Mouse (Mus musculus): Measurements from ENCODE around the gene Nr1d1.

Nr1d1 gene

DNA sequence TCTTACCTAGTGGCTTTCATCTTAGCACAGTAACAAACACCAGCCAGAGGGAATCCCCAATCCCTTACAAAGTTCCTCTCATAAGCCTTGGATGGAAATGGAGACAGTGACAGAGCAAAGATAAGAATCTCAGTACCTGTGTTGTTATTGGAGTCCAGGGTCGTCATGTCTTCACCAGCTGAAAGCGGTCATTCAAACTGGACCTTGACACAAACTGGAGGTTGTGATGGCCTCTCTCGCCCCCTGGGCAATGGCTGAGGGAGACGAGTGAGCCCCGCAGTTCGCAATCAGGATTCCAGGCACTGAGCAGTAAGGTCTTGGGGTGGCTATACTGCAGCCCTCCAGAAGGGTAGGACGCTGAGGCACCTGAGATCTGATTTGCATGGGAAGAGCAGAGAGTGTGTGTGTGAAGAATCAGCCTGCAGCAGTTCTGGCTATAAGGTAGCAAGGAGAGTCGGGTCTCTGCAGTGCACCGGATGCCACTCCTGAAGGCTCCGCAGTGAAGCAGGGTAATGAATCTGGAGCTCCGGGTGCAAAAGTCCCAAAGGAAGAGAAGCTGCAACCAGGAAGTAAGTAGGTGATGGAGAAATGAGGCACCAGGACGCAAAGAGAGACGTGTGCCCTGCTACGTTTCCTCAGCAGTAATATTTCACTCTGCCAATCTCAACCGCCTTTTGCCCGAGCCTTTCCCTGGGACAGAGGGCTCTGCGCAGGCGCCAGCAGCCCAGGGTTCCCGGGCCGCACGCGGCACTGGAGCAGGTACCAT is at the start of gene Nr1d1:
TSS of gene Nr1d1 (minus strand) at position 752 of the 766 bp plus-strand sequence.
- peak; percentile 62 for DNase-seq (ENCODE audit: low spot score)

- DNase-seq (ENCODE audit: low spot score), result no peak
Observed at GRCm38 (mm10) chr11:98820968-98821367, 45.8 kb upstream of the Nr1d1 start.

DNA sequence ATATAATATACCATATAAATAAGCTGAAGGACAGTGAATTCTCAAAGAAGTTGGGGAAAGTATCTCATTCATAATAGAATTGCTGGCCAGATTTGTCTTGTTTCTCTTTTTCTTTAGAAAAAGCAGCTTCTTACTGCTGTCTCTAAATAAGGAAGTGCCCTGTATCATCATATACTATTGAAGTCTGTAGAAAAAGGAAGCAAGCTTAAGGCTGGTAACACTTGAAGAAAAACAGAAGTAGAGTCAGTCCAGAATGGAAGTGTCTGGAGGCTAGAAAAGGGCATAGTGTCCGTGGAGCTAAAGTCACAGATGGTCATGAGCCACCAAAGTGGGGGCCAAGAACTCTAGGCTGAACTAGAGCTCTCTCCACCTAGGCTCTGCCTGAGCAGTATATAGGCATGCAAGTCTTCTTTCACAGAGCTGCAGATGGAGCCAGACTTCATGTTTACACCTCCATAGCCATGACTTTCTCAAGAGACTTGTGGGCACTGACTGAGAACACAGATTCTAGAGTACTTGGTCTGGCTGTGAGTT is 41.6 kb upstream of the Nr1d1 start:
- no peak for DNase-seq (ENCODE audit: low spot score)

- DNase-seq (ENCODE audit: low spot score), result no peak
Observed at GRCm38 (mm10) chr11:98810686-98811085, 35.6 kb upstream of the Nr1d1 start.

GRCm38 (mm10) chr11:98809457-98810290 is 34.5 kb upstream of the Nr1d1 start:
- peak; percentile 97 for DNase-seq (ENCODE audit: low spot score)

GRCm38 (mm10) chr11:98808417-98808816 is 33.3 kb upstream of the Nr1d1 start:
- DNase-seq (ENCODE audit: low spot score), result peak; percentile 43

GRCm38 (mm10) chr11:98804605-98805004 is 29.5 kb upstream of the Nr1d1 start, which contains the start of gene Casc3:
TSS of gene Casc3 (plus strand) at chr11:98804905.
- DNase-seq (ENCODE audit: low spot score), result no peak

GRCm38 (mm10) chr11:98797909-98798308 is 22.8 kb upstream of the Nr1d1 start:
- DNase-seq (ENCODE audit: low spot score), result peak; percentile 40

GRCm38 (mm10) chr11:98797306-98797705 is 22.2 kb upstream of the Nr1d1 start:
- DNase-seq (ENCODE audit: low spot score), result no peak

- peak; percentile 80 for DNase-seq (ENCODE audit: low spot score)
Observed at GRCm38 (mm10) chr11:98796515-98797216, 21.5 kb upstream of the Nr1d1 start.

- peak; percentile 38 for DNase-seq (ENCODE audit: low spot score)
Observed at GRCm38 (mm10) chr11:98795714-98796514, 20.8 kb upstream of the Nr1d1 start.

DNA sequence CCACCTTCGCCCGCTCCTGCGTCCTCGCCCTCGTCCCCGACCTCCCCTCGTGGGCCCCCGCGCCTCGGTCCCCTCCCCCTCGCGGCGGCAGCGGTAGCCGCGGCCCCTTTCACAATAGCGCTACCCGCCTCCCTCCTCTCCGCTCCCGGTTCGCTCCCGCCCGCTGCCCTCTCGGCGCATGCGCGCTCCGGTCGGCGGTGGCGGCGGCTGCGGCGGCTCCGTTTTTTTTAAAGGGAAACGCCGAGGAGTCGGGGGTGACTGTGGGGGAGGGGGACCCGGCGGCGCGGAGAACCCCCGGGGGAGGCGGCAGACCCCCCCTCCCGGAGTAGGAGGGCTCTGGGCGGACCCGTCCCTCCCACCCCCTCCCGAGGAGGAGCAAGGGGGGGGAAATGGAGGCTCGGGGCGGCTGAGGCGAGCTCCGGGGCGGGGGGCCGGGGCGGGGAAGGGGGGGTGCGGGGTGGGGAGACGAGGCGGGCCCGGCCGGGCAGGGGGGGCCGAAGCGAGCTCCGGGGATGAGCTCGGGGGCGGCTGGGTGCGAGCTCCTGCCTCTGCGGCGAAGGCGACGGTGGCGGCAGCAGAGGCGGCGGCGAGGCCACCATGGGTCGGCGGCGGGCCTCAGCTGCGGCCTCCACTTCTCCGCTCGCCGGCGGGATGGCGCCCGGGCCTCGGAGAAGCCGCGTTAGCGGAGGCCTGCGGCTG is 20.0 kb upstream of the Nr1d1 start, which contains the start of gene Msl1:
TSS of gene Msl1 (plus strand) at position 502 of the 699 bp plus-strand sequence.
- DNase-seq (ENCODE audit: low spot score), result peak; percentile 88

DNA sequence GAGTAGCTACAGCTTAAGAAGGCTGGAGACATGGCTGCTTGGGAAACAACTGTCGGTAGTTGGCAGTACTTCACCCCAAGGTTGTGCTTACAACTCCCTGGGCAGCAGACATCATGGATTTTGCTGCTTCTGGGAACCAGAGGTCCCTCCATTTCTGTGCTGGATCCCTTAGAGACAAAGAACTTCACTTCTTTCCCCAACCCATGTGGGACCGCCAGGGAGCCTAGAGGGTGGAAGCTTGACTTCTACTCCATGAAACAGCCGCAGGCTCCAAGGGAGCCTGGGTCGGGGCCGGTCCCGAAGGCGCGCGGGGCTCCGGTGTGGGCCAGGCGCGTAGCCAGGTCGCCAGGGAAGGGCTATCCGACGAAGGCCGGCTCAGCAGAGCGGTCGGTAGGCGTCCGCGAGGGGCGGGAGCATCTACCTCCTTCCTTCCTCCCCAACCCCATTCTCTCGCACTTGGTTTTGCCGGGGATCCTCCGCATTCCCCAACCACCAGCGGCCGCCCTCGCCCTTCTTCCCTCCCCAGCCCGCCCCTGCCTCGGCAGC is 19.4 kb upstream of the Nr1d1 start:
- peak; percentile 81 for DNase-seq (ENCODE audit: low spot score)

GRCm38 (mm10) chr11:98792081-98792480 is 16.9 kb upstream of the Nr1d1 start:
- no peak for DNase-seq (ENCODE audit: low spot score)

DNA sequence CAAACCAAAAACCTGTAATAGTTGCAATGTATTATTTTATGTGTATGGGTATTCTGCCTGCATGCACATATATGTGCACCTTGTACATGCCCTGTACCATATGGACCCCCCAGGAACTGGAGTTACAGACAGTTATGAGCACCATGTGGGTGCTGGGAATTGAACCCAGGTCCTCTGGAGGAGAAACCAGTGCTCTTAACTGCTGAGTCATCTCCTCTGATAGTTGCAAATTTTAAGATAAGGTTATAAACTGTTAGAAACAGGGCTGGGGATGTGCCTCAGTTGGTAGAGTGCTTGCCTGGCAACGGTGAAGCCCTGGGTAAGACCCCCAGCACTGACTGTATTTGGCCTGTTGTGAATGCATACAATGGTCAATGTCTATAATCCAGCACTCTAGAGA is 16.3 kb upstream of the Nr1d1 start:
- no peak for DNase-seq (ENCODE audit: low spot score)

GRCm38 (mm10) chr11:98790631-98791205 is 15.6 kb upstream of the Nr1d1 start:
- no peak for DNase-seq (ENCODE audit: low spot score)

- no peak for DNase-seq (ENCODE audit: low spot score)
Observed at GRCm38 (mm10) chr11:98789824-98790223, 14.7 kb upstream of the Nr1d1 start.

- no peak for DNase-seq (ENCODE audit: low spot score)
Observed at GRCm38 (mm10) chr11:98789219-98789807, 14.2 kb upstream of the Nr1d1 start.

GRCm38 (mm10) chr11:98788550-98789218 is 13.6 kb upstream of the Nr1d1 start:
- peak; percentile 89 for DNase-seq (ENCODE audit: low spot score)
